Mouse (Mus musculus): ENCODE measurements around the gene Parva. TPM values are rescaled to one million over a fixed set of nuclear protein-coding genes. Genes with fewer than 3 reads are reported as not detected.

Gene Parva
- polyA plus RNA-seq, 1 experiment from 2014 or later = 50.4 TPM

- H3K36me3 ChIP-seq (ENCODE audit: control insufficient read depth, insufficient read depth, low read length) = no peaks in the 10 kb centered on the region
- DNase-seq (ENCODE audit: low spot score) (no peak), ATAC-seq (ENCODE audit: insufficient read depth, low FRiP score, low TSS enrichment) (no peak)
- H3K4me1 ChIP-seq (ENCODE audit: control insufficient read depth, insufficient read depth, low read length) = no peaks in the 10 kb centered on the region
- no peak overlapping the region for H3K27ac ChIP-seq (ENCODE audit: low read depth, low read length)
- H3K4me2 ChIP-seq (ENCODE audit: low read depth) = no peak overlapping the region
- WGBS = 31% methylated on average over 5 of the region's 5 CpGs
- H3K4me3 ChIP-seq (ENCODE audit: low read depth, low read length) = no peak overlapping the region
- no peaks in the 10 kb centered on the region for H3K27me3 ChIP-seq (ENCODE audit: control insufficient read depth, insufficient read depth, low read length)
- H3K9me3 ChIP-seq (ENCODE audit: control insufficient read depth, low read length) = no peaks in the 10 kb centered on the region
- no peak overlapping the region for H3K9ac ChIP-seq (ENCODE audit: low read length)
Measured at GRCm38 (mm10) chr7:112568961-112569360, 141.7 kb downstream of the Parva start.

GRCm38 (mm10) chr7:112581621-112582020, 154.3 kb downstream of the Parva start:
- DNase-seq (ENCODE audit: low spot score) (no peak), ATAC-seq (ENCODE audit: insufficient read depth, low FRiP score, low TSS enrichment) (no peak)
- no peak overlapping the region for H3K4me2 ChIP-seq (ENCODE audit: low read depth)
- no peak overlapping the region for H3K9ac ChIP-seq (ENCODE audit: low read length)
- no peaks in the 10 kb centered on the region for H3K9me3 ChIP-seq (ENCODE audit: control insufficient read depth, low read length)
- WGBS = 86% methylated on average over 6 of the region's 6 CpGs
- no peak overlapping the region for H3K27ac ChIP-seq (ENCODE audit: low read depth, low read length)
- no peaks in the 10 kb centered on the region for H3K4me1 ChIP-seq (ENCODE audit: control insufficient read depth, insufficient read depth, low read length)
- no peaks in the 10 kb centered on the region for H3K27me3 ChIP-seq (ENCODE audit: control insufficient read depth, insufficient read depth, low read length)
- no peaks in the 10 kb centered on the region for H3K36me3 ChIP-seq (ENCODE audit: control insufficient read depth, insufficient read depth, low read length)
- no peak overlapping the region for H3K4me3 ChIP-seq (ENCODE audit: low read depth, low read length)

GRCm38 (mm10) chr7:112582882-112583405, 155.6 kb downstream of the Parva start:
- H3K4me2 ChIP-seq (ENCODE audit: low read depth) = no peak overlapping the region
- H3K27me3 ChIP-seq (ENCODE audit: control insufficient read depth, insufficient read depth, low read length) = no peaks in the 10 kb centered on the region
- H3K27ac ChIP-seq (ENCODE audit: low read depth, low read length) = no peak overlapping the region
- H3K36me3 ChIP-seq (ENCODE audit: control insufficient read depth, insufficient read depth, low read length) = no peaks in the 10 kb centered on the region
- no peaks in the 10 kb centered on the region for H3K9me3 ChIP-seq (ENCODE audit: control insufficient read depth, low read length)
- no peak overlapping the region for H3K9ac ChIP-seq (ENCODE audit: low read length)
- 92% methylated on average over 6 of the region's 6 CpGs for WGBS
- no peak for DNase-seq (ENCODE audit: low spot score)
- H3K4me1 ChIP-seq (ENCODE audit: control insufficient read depth, insufficient read depth, low read length) = no peaks in the 10 kb centered on the region
- no peak for ATAC-seq (ENCODE audit: insufficient read depth, low FRiP score, low TSS enrichment)
- H3K4me3 ChIP-seq (ENCODE audit: low read depth, low read length) = no peak overlapping the region

GRCm38 (mm10) chr7:112587449-112587848, 160.1 kb downstream of the Parva start:
- ATAC-seq (ENCODE audit: insufficient read depth, low FRiP score, low TSS enrichment) (no peak), DNase-seq (ENCODE audit: low spot score) (no peak)
- Histone ChIP-seq H3K27me3 (ENCODE audit: control insufficient read depth, insufficient read depth, low read length) (no peaks in the 10 kb centered on the region), H3K9me3 (ENCODE audit: control insufficient read depth, low read length) (no peaks in the 10 kb centered on the region), H3K4me1 (ENCODE audit: control insufficient read depth, insufficient read depth, low read length) (no peaks in the 10 kb centered on the region), H3K36me3 (ENCODE audit: control insufficient read depth, insufficient read depth, low read length) (no peaks in the 10 kb centered on the region), H3K4me2 (ENCODE audit: low read depth) (no peak overlapping the region), H3K4me3 (ENCODE audit: low read depth, low read length) (no peak overlapping the region), H3K9ac (ENCODE audit: low read length) (no peak overlapping the region), H3K27ac (ENCODE audit: low read depth, low read length) (no peak overlapping the region)
- 73% methylated on average over 1 of the region's 1 CpGs for WGBS

GRCm38 (mm10) chr7:112589530-112589929, 162.2 kb downstream of the Parva start:
- Histone ChIP-seq H3K36me3 (ENCODE audit: control insufficient read depth, insufficient read depth, low read length) (no peaks in the 10 kb centered on the region), H3K9ac (ENCODE audit: low read length) (no peak overlapping the region), H3K4me1 (ENCODE audit: control insufficient read depth, insufficient read depth, low read length) (no peaks in the 10 kb centered on the region), H3K9me3 (ENCODE audit: control insufficient read depth, low read length) (no peaks in the 10 kb centered on the region), H3K27ac (ENCODE audit: low read depth, low read length) (no peak overlapping the region), H3K4me2 (ENCODE audit: low read depth) (no peak overlapping the region), H3K27me3 (ENCODE audit: control insufficient read depth, insufficient read depth, low read length) (no peaks in the 10 kb centered on the region), H3K4me3 (ENCODE audit: low read depth, low read length) (no peak overlapping the region)
- no peak for ATAC-seq (ENCODE audit: insufficient read depth, low FRiP score, low TSS enrichment)
- no peak for DNase-seq (ENCODE audit: low spot score)
- 65% methylated on average over 6 of the region's 6 CpGs for WGBS

- H3K9ac ChIP-seq (ENCODE audit: low read length) = no peak overlapping the region
- no peak overlapping the region for H3K27ac ChIP-seq (ENCODE audit: low read depth, low read length)
- H3K4me1 ChIP-seq (ENCODE audit: control insufficient read depth, insufficient read depth, low read length) = no peaks in the 10 kb centered on the region
- DNase-seq (ENCODE audit: low spot score) (no peak), ATAC-seq (ENCODE audit: insufficient read depth, low FRiP score, low TSS enrichment) (no peak)
- no peaks in the 10 kb centered on the region for H3K36me3 ChIP-seq (ENCODE audit: control insufficient read depth, insufficient read depth, low read length)
- 76% methylated on average over 5 of the region's 5 CpGs for WGBS
- no peaks in the 10 kb centered on the region for H3K9me3 ChIP-seq (ENCODE audit: control insufficient read depth, low read length)
- no peaks in the 10 kb centered on the region for H3K27me3 ChIP-seq (ENCODE audit: control insufficient read depth, insufficient read depth, low read length)
- no peak overlapping the region for H3K4me2 ChIP-seq (ENCODE audit: low read depth)
- H3K4me3 ChIP-seq (ENCODE audit: low read depth, low read length) = no peak overlapping the region
Measured at GRCm38 (mm10) chr7:112593586-112593985, 166.3 kb downstream of the Parva start.

GRCm38 (mm10) chr7:112595226-112595850, 168.0 kb downstream of the Parva start:
- H3K27ac ChIP-seq (ENCODE audit: low read depth, low read length) = no peak overlapping the region
- no peak overlapping the region for H3K9ac ChIP-seq (ENCODE audit: low read length)
- no peaks in the 10 kb centered on the region for H3K9me3 ChIP-seq (ENCODE audit: control insufficient read depth, low read length)
- no peak overlapping the region for H3K4me2 ChIP-seq (ENCODE audit: low read depth)
- no peaks in the 10 kb centered on the region for H3K27me3 ChIP-seq (ENCODE audit: control insufficient read depth, insufficient read depth, low read length)
- 54% methylated on average over 6 of the region's 6 CpGs for WGBS
- no peaks in the 10 kb centered on the region for H3K4me1 ChIP-seq (ENCODE audit: control insufficient read depth, insufficient read depth, low read length)
- ATAC-seq (ENCODE audit: insufficient read depth, low FRiP score, low TSS enrichment) (no peak), DNase-seq (ENCODE audit: low spot score) (no peak)
- no peak overlapping the region for H3K4me3 ChIP-seq (ENCODE audit: low read depth, low read length)
- H3K36me3 ChIP-seq (ENCODE audit: control insufficient read depth, insufficient read depth, low read length) = no peaks in the 10 kb centered on the region

- no peaks in the 10 kb centered on the region for H3K9me3 ChIP-seq (ENCODE audit: control insufficient read depth, low read length)
- H3K4me3 ChIP-seq (ENCODE audit: low read depth, low read length) = no peak overlapping the region
- no peak for ATAC-seq (ENCODE audit: insufficient read depth, low FRiP score, low TSS enrichment)
- H3K36me3 ChIP-seq (ENCODE audit: control insufficient read depth, insufficient read depth, low read length) = no peaks in the 10 kb centered on the region
- no peak overlapping the region for H3K27ac ChIP-seq (ENCODE audit: low read depth, low read length)
- DNase-seq (ENCODE audit: low spot score) = no peak
- no peaks in the 10 kb centered on the region for H3K27me3 ChIP-seq (ENCODE audit: control insufficient read depth, insufficient read depth, low read length)
- no peaks in the 10 kb centered on the region for H3K4me1 ChIP-seq (ENCODE audit: control insufficient read depth, insufficient read depth, low read length)
- WGBS = 25% methylated on average over 2 of the region's 2 CpGs
- no peak overlapping the region for H3K9ac ChIP-seq (ENCODE audit: low read length)
- H3K4me2 ChIP-seq (ENCODE audit: low read depth) = no peak overlapping the region
Measured at GRCm38 (mm10) chr7:112599650-112600049, 172.3 kb downstream of the Parva start.

GRCm38 (mm10) chr7:112600163-112600562, 172.9 kb downstream of the Parva start:
- WGBS = 73% methylated on average over 3 of the region's 3 CpGs
- Histone ChIP-seq H3K4me2 (ENCODE audit: low read depth) (no peak overlapping the region), H3K4me3 (ENCODE audit: low read depth, low read length) (no peak overlapping the region), H3K9ac (ENCODE audit: low read length) (no peak overlapping the region), H3K27ac (ENCODE audit: low read depth, low read length) (no peak overlapping the region), H3K4me1 (ENCODE audit: control insufficient read depth, insufficient read depth, low read length) (no peaks in the 10 kb centered on the region), H3K9me3 (ENCODE audit: control insufficient read depth, low read length) (no peaks in the 10 kb centered on the region), H3K27me3 (ENCODE audit: control insufficient read depth, insufficient read depth, low read length) (no peaks in the 10 kb centered on the region), H3K36me3 (ENCODE audit: control insufficient read depth, insufficient read depth, low read length) (no peaks in the 10 kb centered on the region)
- DNase-seq (ENCODE audit: low spot score) (no peak), ATAC-seq (ENCODE audit: insufficient read depth, low FRiP score, low TSS enrichment) (no peak)
